Mouse (Mus musculus): ENCODE measurements around the gene Grik4.

Grik4 gene

DNA sequence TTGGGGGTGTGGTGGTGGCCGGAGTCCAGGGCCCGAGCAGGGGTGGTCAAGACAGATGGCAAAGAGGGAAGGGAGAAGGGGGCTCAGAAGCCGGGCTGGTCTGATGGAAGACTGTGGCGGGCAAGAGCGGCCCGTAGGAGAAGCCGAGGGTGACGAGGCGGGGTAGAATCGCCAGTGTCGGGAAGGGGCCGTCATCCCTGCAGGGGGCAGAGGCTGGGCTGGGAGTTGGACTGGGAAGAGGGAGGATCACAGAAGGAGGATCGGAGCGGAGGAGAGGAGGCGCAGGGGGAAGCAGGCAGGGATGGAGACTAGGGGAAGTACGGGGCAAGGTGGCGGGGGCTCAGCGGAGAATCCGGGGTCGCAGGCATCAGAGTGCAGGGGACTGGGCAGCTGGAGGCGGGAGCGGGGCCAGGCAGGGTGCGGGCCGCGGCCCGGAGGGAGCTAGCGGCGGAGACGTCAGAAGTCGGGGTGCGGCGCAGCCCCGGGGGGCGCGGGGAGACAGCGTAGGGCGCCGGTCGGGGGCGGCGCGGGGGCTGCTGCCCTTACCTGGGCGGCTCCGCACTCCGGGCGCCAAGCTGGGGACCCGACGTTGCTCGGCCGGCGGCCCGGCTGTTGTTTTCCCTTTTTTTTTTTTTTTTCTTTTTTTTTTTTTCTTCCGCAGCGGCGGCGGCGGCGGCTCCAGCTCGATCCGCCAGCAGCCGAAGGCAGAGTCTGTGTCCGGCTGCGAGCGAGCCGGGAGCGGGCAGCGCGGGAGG lies at the start of gene Grik4:
TSS of gene Grik4 (minus strand) at position 713 of the 755 bp plus-strand sequence.
- peak; percentile 32 for DNase-seq

DNA sequence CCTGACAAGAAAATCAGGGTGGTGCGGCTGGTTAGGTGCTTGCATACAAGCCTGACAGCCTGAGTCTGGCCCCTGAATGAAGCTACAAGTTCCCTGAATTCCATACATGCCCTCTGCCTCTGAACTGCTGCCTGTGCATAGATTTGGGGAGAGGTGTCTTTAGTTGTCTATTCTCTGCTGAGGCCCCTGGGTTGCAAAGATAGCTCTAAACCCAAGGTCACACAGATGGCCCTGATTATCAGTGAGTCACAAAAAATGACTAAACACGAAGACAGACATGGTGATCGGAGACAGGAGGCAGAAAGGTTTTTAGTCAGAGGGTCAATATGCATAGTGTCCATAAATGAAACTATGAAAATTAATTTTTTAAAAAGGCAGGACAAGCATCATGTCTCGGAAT lies 49.4 kb upstream of the Grik4 start:
- no peak for DNase-seq

DNA sequence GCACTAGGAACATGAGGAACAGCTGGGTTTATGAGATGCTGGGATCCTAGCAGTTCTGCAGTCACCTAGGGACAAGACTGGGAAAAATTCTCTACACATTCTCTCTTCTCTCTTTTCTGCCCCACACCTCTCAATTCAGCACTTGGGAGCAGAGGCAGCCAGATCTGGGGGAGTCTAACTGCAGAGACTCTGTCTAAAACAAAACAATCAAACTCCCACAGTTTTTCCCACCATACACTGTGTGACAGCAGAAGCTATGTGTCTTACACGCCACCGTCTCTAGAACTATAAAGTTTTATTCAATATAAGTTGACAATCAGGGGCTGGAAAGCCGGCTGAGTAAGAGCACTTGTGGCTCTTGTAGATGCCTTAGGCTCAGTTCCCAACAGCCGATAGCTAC lies 43.7 kb upstream of the Grik4 start:
- no peak for DNase-seq

GRCm38 (mm10) chr9:42968894-42969521 lies 24.7 kb upstream of the Grik4 start:
- no peak for DNase-seq

- DNase-seq, result no peak
These were observed 23.4 kb upstream of the Grik4 start for GRCm38 (mm10) chr9:42967731-42968130.

DNA sequence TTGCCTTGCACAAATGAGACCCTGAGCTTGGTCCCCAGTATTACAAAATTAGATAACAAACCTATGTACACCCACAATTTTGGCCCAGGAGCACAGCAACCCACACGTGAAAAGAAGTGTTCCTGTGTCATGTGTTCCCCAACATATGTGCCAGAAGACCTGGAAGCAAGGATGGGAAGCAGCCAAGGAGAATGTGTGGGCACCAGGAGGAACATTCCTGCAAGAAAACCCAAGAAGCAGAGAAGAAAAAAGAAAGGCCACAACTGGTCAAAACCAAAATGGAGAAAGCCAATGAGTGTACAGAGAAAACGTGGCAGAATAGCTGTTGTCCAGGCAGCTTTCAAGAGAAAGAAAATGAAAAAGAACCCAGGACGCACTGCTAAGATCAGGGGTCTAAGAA lies 20.5 kb upstream of the Grik4 start:
- peak; percentile 38 for DNase-seq

- DNase-seq, result peak; percentile 69
These were observed 20.1 kb upstream of the Grik4 start for GRCm38 (mm10) chr9:42964366-42964765.

GRCm38 (mm10) chr9:42962506-42962905 lies 18.2 kb upstream of the Grik4 start:
- DNase-seq, result no peak

GRCm38 (mm10) chr9:42958401-42958800 lies 14.1 kb upstream of the Grik4 start:
- no peak for DNase-seq

DNA sequence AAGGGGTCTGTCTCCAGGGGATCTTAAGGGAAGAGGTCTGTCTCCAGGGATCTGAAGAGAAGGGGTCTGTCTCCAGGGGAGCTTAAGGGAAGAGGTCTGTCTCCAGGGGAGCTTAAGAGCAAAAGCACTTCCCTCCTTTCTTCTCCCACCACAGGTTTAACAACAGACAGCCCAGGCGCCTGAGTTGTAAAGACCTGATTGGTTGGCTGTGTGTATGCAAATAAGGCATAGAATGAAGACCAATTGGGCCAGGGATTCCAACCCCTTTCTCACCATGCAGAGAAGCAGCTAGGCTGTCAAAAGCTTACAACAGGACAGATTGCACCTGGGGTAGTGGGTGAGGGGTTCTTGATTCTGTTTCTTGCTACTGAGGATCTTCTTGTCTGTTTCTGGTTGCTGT lies 4.1 kb upstream of the Grik4 start:
- no peak for DNase-seq

- no peak for DNase-seq
These were observed 881 bp upstream of the Grik4 start for GRCm38 (mm10) chr9:42945174-42945573.

- peak; percentile 81 for DNase-seq
These were observed 278 bp upstream of the Grik4 start for GRCm38 (mm10) chr9:42944536-42945006.

- no peak for DNase-seq
These were observed 1.2 kb downstream of the Grik4 start for GRCm38 (mm10) chr9:42943057-42943529.

DNA sequence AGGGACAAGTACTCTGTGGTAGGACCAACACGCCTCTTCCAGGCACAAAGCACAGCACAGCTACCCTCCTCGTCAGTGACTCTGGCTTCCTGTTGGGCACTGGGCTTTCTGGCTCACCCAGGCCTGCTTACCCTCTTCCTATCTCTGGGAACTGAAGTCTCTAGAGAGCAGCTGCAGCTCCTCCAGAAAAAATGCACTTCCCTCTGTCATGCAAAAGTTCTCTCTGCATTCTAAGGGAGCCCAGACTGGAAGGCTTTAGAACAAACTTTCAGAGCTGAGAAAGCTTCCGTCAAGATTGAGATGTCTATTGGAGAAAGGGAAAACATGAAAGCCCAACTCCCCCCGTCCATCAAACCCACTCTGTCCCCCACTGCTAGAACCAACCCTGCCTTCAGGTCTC lies 2.1 kb downstream of the Grik4 start:
- DNase-seq, result no peak

DNA sequence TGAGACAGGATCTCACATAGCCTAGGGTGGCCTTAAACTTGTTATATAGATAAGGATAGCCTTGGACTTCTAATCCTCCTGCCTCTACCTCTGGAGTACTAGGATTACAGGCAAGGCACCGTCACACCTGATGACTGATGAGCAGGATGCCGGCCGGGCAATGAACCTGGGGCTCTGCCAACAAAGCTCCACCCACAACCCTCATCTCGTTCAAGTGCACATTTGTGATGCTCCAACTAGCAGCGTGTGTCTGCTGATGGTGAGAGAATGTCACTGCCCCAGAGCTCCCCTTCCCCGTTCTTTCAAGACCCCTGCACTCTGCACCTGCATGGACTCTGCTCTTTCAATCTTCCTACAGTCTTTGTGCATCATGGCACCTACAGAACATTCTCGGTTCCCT lies 12.1 kb downstream of the Grik4 start:
- DNase-seq, result no peak

DNA sequence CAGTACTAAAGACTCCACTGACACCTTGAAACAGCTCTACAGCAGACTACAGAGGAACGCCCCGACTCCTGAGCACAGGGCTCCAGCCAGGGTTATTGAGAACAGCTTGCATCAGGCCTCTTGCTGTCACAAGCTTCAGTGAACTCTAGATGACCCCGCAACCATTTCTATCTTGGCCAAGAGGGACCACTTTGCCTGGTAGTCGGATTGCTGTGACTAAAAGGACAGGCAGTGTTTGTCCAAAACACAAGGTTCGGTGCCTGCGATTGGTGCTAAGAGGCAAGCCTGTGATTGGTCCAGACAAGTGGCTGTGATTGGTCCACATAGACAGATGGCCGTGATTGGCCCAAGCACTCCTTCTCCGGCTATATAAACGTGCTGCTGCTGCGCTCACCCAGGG lies 16.8 kb downstream of the Grik4 start:
- DNase-seq, result no peak

DNA sequence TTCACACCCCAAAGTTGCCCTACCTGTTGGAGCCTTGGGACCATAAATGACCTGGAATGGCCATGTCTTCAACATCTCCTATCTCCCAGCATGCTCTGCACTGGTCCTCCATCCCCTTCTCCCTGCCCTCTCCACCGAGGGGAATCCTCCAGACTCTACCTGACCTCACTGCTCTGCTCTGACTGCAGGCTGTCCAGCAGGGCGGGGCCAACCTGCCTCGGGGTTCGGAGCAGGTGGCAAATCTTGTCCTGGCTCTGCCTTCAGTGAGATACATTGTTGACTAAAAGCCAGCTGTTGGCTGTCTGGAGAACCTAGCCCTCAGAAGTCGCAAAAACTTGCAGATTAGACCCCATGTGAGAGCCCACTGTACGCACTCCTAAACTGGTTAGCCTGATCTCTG lies 17.7 kb downstream of the Grik4 start:
- DNase-seq, result no peak

DNA sequence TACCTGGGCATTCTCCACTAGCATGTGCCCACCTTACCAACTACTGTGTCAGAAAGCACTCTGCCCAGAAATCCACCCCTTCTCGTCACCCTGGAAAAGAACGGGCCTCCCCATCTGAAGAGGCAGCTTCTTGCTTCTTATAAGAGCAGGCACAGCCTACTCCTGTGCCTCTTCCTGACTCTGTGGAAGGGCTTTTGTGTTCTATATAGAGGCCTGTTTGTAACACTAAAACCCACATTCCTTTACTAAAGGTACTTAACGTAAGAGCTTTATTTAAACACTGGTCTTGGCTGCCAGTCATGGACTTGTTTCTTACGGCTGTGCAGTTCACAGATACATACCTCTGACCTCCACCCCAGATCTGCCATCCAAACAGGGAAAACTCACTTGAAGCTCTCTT lies 22.5 kb downstream of the Grik4 start:
- DNase-seq, result no peak

- DNase-seq, result no peak
These were observed 24.1 kb downstream of the Grik4 start for GRCm38 (mm10) chr9:42920190-42920589.

GRCm38 (mm10) chr9:42917911-42918310 lies 26.4 kb downstream of the Grik4 start:
- peak; percentile 72 for DNase-seq

- DNase-seq, result no peak
These were observed 31.1 kb downstream of the Grik4 start for GRCm38 (mm10) chr9:42913201-42913600.

DNA sequence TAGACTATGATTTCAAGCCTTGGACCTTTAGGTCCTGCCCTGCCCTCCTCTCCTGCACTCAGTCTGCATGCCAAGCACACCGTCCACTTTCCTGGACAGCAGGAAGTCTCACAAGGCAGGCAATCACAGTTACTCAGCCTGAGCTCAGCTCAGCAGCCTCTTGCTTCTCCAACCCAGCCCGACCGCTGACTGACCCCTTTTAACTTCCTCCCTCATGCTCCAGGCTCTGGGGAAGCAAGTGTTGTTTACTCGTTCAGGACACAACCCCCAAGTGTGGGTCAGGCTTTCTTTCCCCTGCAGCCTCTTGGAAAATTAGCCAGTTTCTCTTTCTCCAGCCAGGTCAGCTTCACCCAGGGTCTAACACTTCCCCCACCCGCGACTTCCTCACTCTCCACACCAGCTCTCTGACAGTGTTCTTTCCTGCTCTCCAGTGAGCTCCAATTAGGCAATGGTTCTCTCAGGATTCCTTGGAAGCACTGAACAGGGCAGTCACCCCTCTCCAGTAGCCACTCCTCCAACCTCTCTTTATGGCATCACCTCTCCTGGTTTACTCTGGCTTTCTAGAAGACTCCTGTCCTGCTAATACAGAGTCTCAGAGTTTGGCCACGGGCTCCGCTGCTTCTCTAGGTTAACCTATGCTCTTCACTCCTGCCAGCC lies 35.5 kb downstream of the Grik4 start:
- no peak for DNase-seq

- no peak for DNase-seq
These were observed 37.3 kb downstream of the Grik4 start for GRCm38 (mm10) chr9:42906995-42907394.

DNA sequence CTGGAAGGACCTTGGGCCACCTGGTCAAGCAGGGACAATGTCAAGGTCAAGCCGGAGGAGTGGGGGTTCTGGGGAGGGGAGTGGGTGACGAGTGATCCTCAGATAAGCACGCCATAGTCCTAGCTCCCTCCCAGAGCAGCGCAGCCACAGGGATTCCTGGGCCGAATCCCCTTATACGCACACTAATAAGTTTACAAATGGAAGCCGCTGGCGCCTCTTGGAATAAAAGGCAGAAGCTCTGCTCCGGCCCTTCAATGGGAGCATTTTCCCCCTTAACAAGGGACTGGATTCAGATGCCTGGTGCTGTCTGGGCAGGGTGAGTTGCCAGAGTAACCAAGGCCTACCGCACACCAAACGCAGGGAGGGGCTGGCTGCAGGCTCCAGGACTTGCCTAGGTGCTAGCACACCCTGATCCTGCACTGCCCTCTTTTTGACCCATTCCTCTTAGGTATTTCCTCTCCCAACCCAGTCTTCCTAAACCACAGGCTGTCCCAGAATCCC lies 46.2 kb downstream of the Grik4 start:
- no peak for DNase-seq

All from right cerebral cortex, postnatal 25 days (tissue).